Mouse (Mus musculus) embryonic stem cell, embryonic (primary cell): ENCODE results near the gene Abca5.

ENCODE experiments used
- CTCF ChIA-PET, 4 experiments: fragments of 300-600 bp in 2 of 4; fragments of 350-600 bp in 2 of 4; sonication (Branson Sonifier 250); formaldehyde crosslinking; loops; one replicate each; lab custom pipeline; 2022; ENCODE audit warnings: inconsistent platforms in 2 of 4; lab: Charles Lee
- POLR2A ChIA-PET, 4 experiments: fragments of 300-600 bp in 2 of 4; fragments of 350-600 bp in 2 of 4; sonication (Branson Sonifier 250); formaldehyde crosslinking; loops; one replicate each; lab custom pipeline; 2022; ENCODE audit warnings: antibody characterized with exemption in 4 of 4, inconsistent platforms in 1 of 4; lab: Charles Lee

Abca5 gene

DNA sequence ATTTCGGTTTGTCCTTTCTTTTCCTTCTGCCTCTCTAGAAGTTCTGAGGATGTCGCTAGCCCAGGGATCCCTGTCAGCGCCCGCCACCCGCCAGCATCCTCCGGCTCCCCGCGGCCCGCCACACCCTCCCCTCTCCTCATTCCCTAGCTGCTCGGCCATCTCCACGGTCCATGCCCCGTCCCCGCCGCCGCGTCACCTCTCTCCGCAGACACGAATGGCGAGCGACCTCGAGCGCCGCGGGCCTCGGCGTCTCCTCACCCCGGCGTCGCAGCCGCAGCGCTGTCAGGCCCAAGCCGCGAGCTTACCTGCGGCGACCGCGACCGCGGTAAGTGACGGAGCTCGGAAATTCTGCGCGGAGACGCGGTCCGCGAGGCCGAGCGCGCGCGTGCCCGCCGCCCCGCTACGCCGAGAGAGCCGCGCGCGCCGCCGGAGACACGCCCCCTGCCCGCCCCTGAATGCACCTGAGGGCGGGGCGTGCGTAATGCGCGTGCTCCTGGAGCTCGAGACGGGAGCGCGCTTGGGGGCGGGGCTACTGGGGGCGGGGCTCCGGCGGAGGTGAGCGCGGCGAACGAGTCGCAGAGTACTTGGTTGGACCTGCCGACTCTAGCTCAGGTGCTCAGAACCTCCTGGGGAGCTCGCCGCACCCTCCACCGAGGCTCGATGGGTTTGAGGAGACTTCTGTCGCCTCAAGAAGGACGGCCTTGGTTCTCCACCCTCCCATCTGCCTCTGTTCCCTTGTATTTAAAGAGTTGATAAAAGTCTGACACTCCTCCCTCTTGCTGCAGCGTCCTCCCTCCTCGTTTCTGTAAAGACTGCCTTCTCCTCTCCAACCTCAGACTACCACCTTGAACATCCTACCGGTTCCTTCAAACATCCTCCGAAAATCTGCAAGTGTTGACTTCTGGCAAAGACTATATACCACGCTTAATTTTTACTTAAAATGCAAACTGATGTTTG is at the start of gene Abca5:
Abca5 (minus strand) TSS at position 428 of the 957 bp plus-strand sequence.
- POLR2A ChIA-PET, result interaction anchor here in 3 of 4 experiments (0.6 to 2.5 kb wide), 29 partner anchors 8 to 1417 kb away, joined by 3 to 11 read pairs (median 4); partner anchors contain the start of genes Map2k6 (in 2 of the 3) and Wipi1 (in 1 of the 3)
- CTCF ChIA-PET, result interaction anchor here in 3 of 4 experiments (0.6 to 1.6 kb wide), 9 partner anchors 20 to 906 kb away, joined by 3 to 4 read pairs (median 4); no protein-coding TSS in a partner anchor

DNA sequence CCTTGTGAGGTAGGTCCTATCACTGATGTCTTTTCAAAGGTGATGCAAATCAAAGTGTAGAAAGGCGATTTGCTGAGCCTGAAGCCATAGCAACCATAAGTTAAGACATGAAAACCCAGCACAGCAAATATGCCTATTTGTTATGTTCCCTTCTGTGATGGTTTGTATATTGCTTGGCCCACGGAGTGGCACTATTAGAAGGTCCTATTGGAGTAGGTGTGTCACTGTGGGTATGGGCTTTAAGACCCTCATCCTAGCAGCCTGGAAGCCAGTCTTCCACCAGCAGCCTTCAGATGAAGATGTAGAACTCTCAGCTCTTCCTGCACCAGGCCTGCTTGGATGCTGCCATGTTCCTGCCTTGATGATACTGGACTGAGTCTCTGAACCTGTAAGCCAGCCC is 48.0 kb upstream of the Abca5 start:
- POLR2A ChIA-PET, result interaction anchor here in 1 of 4 experiments (0.8 kb wide), 1 partner anchor 22 kb away, joined by 4 read pairs; no protein-coding TSS in a partner anchor
- CTCF ChIA-PET, result interaction anchor here in 1 of 4 experiments (1.4 kb wide), 1 partner anchor 20 kb away, joined by 3 read pairs; no protein-coding TSS in a partner anchor

DNA sequence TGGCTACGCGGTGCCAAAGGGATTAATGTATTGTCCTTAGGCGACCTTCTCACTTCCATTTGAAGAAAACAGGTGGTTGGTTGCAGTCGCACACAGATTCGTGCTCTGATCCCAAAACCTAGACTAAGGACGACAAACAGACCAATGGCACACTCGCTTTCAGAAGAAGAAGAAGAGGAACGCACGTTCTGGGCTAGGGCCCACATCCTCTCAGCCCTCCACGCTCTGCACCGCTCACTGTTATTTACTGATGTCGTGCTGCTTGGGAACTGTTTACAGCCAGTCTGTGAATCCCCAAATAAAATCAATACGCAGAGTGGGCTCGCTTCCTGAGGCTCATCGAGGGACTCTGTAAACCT is 42.8 kb upstream of the Abca5 start:
- CTCF ChIA-PET, result interaction anchor here in 2 of 4 experiments (0.8 to 1.7 kb wide), 6 partner anchors 12 to 115 kb away, joined by 3 to 4 read pairs (median 4); partner anchors contain the start of gene Map2k6 (in 1 of the 2)

DNA sequence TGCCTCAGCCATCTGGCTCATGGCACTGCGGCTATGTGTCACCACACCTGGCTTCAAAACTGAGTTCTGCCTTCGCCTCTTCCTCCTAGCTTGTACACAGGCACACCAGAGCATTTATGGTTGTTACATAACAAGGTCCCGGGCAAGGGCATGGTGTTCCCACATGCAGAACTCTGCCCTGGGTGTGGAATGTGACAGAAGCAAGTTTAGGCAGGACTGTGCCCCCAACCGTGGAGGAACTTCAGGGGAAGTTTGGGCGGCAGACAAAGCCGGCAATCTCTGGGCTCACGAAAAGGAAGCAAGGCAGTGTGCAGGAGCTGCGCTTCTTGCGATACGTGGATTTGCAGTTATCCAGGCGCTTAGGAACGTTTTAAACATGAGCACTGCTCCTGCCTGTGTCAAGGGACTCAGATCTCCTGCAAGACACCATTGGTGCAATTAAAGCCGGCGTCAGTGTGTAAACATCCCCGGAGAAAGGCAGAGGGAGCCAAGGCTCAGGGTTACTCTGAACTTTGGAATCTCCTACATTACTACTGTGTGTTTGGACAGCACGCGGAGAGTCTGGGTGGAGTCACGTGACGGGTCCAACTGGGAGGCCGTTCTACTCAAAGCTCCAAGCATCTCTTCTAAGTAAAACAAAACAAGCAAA is 42.3 kb upstream of the Abca5 start:
- CTCF ChIA-PET, result interaction anchor here (0.6 to 1.7 kb wide), 10 partner anchors 12 to 659 kb away, joined by 3 to 8 read pairs (median 4); partner anchors contain the start of gene Map2k6 (in 1 of the 4)
- POLR2A ChIA-PET, result interaction anchor here (0.6 to 2.3 kb wide), 12 partner anchors 10 to 906 kb away, joined by 3 to 10 read pairs (median 4); partner anchors contain the start of genes Abca5 (in 2 of the 4), Map2k6 (in 2 of the 4), Arsg (in 1 of the 4) and Slc16a6 (in 1 of the 4)

More for the DNA sequence above, 42.8 kb upstream of the Abca5 start:
- POLR2A ChIA-PET, result interaction anchor here in 3 of 4 experiments (0.6 to 2.3 kb wide), 9 partner anchors 11 to 907 kb away, joined by 3 to 10 read pairs (median 4); partner anchors contain the start of genes Abca5 (in 1 of the 3), Arsg (in 1 of the 3), Map2k6 (in 1 of the 3) and Slc16a6 (in 1 of the 3)

DNA sequence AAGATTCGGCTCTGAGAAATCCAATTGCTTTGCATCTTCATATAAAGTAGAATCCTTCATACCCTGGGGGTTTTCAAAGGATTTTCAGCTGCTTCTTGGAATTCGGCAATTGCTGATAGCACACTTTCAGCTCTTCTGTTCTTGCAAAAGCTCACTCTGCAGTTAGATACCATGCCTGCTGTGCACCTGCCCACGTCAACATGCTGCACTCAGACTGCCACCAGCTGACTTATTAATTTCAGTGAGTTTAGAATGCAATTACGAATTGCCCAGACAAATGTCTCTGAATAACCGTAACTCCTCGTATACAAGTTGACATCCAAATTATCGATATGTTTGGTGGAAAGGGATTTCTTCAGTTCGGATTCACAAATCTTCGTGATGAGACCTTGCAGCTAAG is 36.5 kb upstream of the Abca5 start:
- CTCF ChIA-PET, result interaction anchor here in 1 of 4 experiments (0.9 kb wide), 1 partner anchor 102 kb away, joined by 3 read pairs; no protein-coding TSS in a partner anchor

DNA sequence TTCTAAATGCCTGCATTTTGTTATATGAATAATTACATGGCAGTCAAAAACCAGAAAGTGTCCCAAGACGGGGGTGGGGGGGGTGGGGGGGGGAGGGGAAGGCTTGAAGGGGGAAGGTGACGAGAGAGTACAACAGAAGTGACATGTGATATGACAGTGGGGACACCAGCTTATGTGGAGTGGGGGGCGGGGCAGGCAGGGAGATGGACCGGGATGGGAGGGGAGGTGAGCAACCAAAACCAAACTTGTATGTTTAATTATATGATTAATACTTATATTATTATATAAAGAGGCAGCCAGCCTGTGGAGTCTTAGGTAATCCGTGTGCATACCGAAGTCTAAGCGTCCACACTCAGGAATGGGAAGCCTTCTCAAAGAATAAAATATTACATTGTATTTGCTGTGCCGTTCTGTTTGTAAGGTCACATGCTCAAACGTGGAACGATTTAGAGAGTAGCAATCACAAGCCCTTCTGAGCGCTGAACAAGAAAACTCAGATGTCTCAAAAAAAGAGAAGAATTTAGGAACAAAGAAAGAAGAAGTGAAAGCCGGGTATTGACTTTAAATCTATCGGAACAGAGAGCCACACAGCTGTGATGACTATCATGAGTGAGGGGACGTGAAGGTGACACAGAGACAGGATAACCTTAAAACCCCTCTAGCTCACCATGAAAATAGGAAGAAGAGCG is 34.9 kb upstream of the Abca5 start:
- ChIA-PET POLR2A (interaction anchor here (0.6 to 3.4 kb wide), 22 partner anchors 12 to 1091 kb away, joined by 3 to 10 read pairs (median 4); partner anchors contain the start of genes Map2k6 (in 2 of the 4) and Abca5 (in 1 of the 4)), CTCF (interaction anchor here in 3 of 4 experiments (0.7 to 1.2 kb wide), 5 partner anchors 37 to 122 kb away, joined by 3 to 8 read pairs (median 4); no protein-coding TSS in a partner anchor)

More for the DNA sequence above, 36.5 kb upstream of the Abca5 start:
- POLR2A ChIA-PET, result interaction anchor here in 1 of 4 experiments (3.4 kb wide), 1 partner anchor 25 kb away, joined by 10 read pairs; the partner anchor contains the start of gene Map2k6

DNA sequence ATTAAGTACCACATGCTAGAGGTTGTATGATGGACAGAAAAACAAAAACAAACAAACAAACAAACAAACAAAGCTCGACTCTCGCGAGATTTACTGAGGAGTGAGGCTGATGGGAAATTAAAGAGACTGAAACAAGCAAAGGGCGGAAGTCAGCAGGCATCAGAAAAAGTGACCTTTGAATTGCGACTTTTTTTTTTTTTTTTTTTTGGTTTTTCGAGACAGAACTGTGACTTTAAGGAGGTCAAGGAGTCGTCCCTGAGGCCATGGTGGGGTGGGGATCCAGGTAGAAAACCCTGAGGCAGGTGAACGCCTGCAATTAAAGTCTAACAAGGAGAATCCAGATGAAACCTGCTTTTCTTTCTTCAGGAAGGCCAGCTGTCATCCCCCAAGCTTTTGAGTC is 34.3 kb upstream of the Abca5 start:
- ChIA-PET CTCF (interaction anchor here (0.6 to 1.2 kb wide), 7 partner anchors 38 to 593 kb away, joined by 3 to 8 read pairs (median 4); no protein-coding TSS in a partner anchor), POLR2A (interaction anchor here (0.6 to 2.2 kb wide), 28 partner anchors 12 to 1090 kb away, joined by 3 to 10 read pairs (median 4); partner anchors contain the start of genes Abca5 (in 1 of the 4) and Map2k6 (in 1 of the 4))

DNA sequence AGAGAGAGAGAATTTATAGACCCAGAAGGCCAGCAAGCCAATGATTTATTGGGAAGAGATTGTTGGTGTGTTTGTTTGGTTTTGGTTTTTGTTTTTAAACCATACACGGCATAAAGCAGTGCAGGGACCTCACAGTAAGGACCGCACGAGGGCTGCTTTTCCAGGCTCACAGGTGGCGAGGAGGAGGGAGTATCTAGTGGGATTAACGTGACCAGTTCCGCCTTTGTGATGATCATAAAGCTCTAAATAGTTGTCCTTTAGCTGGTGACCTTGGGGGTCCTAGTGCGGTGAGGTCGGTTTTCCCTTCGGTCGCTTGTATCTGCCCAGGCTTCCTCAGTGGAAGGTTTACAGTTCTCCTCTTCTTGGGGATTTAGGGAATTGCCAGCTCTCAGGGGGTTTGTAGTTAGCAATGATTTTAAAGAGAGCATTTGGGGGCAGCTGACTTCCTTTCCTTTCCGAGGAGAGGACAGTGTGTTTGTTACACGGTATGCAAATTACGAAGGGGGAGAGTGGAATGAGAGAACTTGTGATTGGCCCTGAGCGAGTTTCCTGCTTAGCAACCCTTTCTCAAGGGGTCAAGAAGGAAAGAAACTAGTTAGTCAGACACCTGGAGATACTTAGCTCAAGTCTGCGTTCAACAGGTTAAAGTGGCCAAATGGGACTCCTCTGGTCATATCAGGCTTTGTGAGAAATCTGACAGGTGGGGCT is 31.9 kb upstream of the Abca5 start:
- ChIA-PET CTCF (interaction anchor here in 2 of 4 experiments (0.5 to 1.9 kb wide), 10 partner anchors 19 to 130 kb away, joined by 3 to 5 read pairs (median 4); no protein-coding TSS in a partner anchor), POLR2A (interaction anchor here in 3 of 4 experiments (0.6 to 2.0 kb wide), 19 partner anchors 8 to 128 kb away, joined by 3 to 8 read pairs (median 4); partner anchors contain the start of gene Map2k6 (in 2 of the 3))

DNA sequence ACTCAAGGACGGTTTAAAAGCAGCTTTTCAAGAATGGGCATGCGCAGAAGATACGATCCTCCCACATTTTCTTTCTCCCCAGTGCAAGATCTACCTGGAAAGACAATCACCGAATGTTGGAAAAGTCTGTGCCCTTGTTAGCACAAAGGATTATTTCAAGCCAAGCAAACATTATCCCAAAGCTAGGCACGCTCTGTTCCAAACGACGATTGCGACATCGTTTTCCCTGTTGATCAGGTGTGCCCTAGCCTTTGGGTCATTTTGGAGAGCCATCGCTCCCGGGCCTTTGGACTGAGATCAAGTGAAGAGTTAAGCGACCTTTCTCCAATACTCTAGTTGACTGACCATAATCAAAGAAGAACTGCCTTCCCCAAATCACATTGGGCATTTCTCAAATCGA is 30.1 kb upstream of the Abca5 start:
- ChIA-PET POLR2A (interaction anchor here in 2 of 4 experiments (0.6 to 1.7 kb wide), 4 partner anchors 13 to 610 kb away, joined by 3 to 4 read pairs (median 4); no protein-coding TSS in a partner anchor), CTCF (interaction anchor here in 3 of 4 experiments (0.6 to 1.7 kb wide), 9 partner anchors 11 to 1078 kb away, joined by 3 to 11 read pairs (median 5); no protein-coding TSS in a partner anchor)

DNA sequence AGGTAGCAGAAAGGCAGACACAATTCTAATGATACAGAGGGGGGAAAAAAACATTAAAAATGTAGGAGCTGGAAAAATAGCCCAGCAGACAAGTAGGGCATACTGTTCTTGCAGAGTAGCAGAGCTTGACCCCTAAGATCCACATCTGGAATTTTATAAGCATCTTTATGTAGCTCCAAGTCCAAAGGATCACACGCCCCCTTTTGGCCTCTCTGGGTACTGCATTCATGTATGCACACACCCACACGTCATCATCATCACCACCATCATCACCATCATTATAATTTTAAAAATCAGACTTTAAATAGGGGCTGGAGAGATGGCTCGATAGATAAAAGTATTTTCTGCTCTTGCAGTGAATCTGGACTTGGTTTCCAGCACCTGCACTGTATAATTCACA is 29.4 kb upstream of the Abca5 start:
- CTCF ChIA-PET, result interaction anchor here (0.5 to 2.9 kb wide), 33 partner anchors 9 to 1078 kb away, joined by 3 to 11 read pairs (median 4); partner anchors contain the start of genes Abca5 (in 2 of the 4), Map2k6 (in 1 of the 4) and Rgs9 (in 1 of the 4)

DNA sequence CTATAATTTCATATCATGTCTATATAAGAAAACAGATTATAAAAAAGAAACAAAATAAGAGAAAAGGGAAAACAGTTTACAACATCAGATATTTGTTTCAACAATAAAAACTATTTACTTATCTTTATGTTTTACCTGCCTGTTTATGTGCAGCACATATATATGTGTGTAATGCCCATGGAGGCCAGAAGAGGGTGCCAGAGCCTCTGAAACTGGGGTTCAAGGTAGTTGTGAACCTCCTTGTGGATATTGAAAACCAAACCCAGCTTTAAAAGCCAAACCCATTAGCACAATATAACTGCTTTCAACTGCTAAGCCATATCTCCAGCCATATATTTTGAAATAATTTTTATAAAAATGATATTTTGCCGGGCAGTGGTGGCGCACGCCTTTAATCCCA is 27.5 kb upstream of the Abca5 start:
- POLR2A ChIA-PET, result no interaction called here
- CTCF ChIA-PET, result interaction anchor here in 3 of 4 experiments (0.6 to 2.9 kb wide), 5 partner anchors 20 to 130 kb away, joined by 3 to 11 read pairs (median 5); no protein-coding TSS in a partner anchor

More for the DNA sequence above, 29.4 kb upstream of the Abca5 start:
- POLR2A ChIA-PET, result interaction anchor here in 2 of 4 experiments (0.5 to 1.7 kb wide), 8 partner anchors 13 to 790 kb away, joined by 3 to 5 read pairs (median 4); partner anchors contain the start of gene Map2k6 (in 1 of the 2)

DNA sequence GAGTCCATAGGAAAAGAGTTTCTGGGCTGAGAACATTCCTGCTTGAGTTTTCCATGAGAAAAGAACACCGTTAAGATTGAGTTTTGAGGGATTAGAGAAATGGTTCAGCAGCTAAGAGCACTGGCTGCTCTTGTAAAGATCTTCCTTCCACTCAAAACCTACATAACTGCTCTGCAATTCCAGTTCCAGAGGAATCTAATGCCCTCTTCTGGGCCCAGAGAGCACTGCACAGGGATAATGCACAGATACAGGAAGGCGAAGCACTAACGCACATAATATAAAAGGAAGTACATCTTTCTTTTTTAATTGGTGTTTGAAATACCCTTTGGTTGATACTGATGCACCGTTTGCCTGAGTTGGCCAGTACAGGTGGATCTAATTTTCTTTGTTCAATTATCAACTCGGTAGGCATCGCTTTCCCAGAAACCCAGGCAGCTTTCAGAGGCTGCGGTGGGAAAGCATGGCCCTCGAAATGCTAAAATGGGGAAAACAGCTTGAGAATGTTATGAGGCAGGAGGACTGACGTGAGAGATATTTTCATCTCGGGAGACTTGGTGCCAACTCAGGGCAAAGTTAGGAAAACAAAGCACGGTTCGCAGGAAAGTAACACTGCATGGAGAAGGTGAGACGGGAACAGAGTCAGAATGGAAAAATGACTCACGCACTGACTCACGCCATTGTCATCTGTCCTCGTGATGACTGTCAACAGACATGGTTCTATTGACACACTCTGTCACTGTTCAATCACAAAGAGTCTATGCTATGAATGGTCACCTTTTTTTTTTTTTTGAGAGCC is 20.4 kb upstream of the Abca5 start:
- POLR2A ChIA-PET, result interaction anchor here in 1 of 4 experiments (0.6 kb wide), 1 partner anchor 14 kb away, joined by 3 read pairs; no protein-coding TSS in a partner anchor
- CTCF ChIA-PET, result interaction anchor here (0.6 to 1.4 kb wide), 6 partner anchors 9 to 162 kb away, joined by 3 to 4 read pairs (median 4); partner anchors contain the start of gene Abca5 (in 2 of the 4)

DNA sequence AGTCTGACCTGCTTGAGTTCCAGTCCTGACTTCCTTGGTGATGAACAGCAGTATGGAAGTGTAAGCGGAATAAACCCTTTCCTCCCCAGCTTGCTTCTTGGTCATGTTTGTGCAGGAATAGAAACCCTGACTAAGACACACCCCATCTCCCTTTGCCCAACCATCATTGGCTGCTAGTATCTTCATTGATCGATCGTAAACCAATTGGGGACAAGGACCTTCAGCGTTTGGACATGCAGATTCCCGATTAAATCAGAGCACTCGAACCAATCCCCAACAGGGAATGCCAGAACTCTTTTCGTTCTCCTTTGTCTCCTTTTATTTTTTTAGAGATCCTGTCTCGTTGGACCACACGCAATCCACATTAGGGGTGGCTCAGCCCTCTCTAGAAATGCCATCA is 17.6 kb upstream of the Abca5 start:
- ChIA-PET CTCF (interaction anchor here (0.5 to 1.5 kb wide), 7 partner anchors 12 to 1091 kb away, joined by 3 to 10 read pairs (median 5); no protein-coding TSS in a partner anchor), POLR2A (interaction anchor here in 3 of 4 experiments (0.6 to 1.8 kb wide), 4 partner anchors 12 to 50 kb away, joined by 4 to 9 read pairs (median 5); no protein-coding TSS in a partner anchor)

DNA sequence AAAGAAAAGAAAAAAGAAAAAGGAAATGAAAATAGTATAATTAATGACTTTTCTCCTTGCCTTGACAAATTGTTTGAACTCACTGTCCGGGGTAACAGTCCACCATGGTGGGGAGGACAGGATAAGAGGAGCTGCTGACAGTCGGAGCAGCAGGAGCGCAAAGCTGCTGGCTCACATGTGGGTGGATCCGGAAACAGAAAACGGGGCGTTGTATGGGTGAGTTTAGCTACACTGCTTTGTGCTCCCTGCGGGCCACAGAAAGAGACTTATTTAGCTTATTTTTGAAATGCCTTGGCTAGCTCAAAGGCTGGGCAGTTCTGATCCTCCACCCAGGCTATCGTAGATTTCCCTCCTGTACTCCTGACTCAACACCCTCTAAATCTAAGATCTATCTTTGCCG is 16.7 kb upstream of the Abca5 start:
- POLR2A ChIA-PET, result interaction anchor here in 3 of 4 experiments (0.6 to 3.0 kb wide), 8 partner anchors 11 to 494 kb away, joined by 3 to 11 read pairs (median 3); partner anchors contain the start of gene Abca5 (in 2 of the 3)
- CTCF ChIA-PET, result interaction anchor here in 2 of 4 experiments (1.5 kb wide), 2 partner anchors 12 to 82 kb away, joined by 3 to 10 read pairs; no protein-coding TSS in a partner anchor
